Mouse (Mus musculus): ENCODE results near the gene Arl13b. TPM values are rescaled to one million over a fixed set of nuclear protein-coding genes. Genes with fewer than 3 reads are reported as not detected.

Arl13b gene
- 1 to 10 TPM; 7.3 to 7.7 TPM for total RNA-seq (2023)

DNA sequence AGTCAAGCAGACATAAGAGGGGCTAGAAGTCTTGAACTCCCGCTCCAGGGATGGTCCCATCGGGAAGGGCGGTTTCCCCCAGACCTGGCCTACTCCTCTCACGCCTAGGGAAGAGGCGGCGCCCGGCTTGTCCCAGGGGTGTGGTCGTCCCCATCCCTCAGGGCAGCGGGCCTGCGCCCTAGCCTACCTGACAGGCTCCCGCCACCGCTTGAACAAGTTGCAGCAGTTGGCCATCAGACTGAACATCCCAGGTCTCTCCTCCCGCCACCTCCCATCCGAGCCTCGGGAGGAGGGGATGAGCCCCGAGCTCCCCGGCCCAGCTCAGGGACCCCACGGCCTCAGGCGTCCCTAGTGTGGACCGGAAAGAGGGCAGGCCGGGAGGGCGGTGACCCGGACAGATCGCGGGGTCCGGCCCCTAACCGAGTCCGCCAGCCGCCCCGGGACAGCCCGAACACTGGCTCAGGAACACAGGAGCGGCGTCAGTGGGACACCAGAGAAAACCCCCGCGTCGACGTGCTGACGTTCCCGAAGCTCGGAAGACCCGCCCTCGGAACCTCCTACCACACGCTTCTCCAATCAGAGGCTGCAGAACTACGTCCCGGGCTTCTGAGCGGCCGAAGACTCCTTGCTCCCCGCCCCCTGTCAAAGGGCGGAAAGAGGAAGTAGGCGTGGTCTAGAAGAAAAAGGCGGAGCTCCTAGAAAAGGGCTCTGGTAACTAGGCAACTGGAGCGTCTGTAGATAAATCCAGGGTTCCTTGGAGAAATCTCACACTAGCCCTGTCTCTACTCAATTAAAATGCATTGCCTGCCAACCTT, at the start of gene Arl13b:
Arl13b (minus strand) TSS at position 543 of the 815 bp plus-strand sequence.

DNA sequence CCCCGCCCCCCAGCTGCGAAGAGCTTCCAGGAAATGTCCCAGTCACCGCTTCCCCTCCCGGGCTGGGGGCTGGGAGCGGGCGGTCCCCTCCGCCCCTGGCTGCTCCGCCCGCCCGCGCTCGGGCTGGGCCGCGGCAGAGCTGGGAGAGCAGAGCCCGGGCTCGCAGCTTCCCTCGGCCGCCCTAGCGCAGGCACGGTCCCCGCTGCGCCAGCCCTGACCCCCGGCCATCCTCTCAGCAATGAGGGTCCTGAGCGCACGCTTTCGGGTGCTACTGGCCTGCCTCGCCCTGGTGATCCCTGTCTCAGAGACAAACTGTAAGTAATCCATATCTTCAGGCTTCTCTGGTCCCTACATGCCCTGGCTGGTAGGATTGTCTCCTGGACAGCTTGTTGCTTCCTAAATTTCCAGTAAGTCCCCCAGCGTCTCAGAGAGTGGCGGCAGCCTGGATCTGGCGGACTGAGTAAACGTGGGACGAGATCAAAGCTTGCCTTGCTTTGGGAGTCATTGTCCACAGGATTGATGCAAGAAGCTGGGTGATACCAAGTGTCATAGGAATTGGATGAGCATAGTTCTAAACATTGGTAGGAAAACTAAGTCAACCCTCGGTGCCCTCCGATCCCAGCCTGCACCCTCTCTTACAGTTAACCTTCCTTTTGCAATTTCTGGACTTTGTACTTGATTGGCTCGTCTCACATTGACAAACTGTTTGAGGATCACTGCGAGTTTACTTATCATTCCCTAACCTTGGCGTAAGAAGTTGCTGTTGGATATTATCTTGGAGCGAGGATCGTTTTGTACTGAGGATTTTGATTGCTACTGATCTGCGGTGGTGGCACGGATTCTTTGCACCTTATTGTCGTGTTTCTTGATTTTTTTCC, 7.6 kb upstream of the Arl13b start, which contains the start of gene Pros1:
Pros1 (plus strand) TSS at position 117 of the 878 bp plus-strand sequence.

DNA sequence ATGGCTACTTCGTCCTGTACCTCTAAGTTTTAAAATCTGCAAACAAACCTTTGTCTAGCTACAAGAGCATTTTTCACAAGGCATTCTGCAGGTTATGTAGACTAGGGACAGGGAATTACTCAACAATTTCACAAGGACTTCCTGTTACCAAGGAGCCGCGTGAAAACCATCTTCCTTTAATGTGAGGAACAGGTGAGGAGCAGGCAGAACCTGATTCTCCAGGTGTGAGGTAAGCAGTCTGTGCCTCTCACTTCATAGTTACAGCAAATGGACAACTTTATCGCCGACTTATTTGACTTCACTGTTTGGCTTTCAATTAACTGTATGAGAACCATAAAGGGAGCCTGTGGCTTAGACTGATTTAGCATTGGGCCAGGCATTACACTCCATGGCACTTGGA, 32.3 kb downstream of the Arl13b start, which contains the start of gene Stx19:
Stx19 (plus strand) TSS at position 186 of the 400 bp plus-strand sequence.

DNA sequence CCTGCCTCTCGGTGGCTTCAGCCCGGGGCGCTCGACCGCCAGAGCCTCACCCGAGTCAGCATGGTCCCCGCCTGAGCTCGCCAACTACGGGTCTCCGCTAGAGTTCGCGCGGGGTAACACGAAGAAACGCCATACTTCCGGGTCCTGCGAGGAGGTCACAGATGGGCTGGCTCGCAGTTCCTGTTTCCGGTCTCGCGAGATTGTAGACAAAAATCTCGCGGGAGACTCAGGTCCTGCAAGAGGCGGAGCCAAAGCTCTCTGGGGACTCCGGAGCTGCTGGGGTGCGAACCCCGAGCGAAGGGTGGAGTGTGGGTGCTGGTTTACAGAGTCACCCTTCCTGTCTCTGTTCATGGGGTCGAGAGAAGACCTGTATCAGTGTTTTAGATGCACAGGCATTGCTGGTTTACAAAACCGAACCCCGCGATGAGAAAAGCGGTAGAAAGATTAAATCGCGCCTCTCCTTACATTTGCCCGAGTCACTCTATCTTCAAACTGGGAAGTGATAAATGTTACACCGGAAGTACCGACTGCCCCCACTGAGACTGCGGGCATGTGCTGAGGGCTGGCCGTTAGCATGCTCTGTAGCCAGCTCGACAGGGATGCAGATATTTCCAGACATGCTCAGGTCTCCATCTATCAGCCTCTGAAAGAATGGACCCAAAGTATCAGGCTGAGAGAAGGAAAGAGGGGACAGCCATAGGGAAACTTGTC, 60.1 kb downstream of the Arl13b start, which contains the start of gene Nsun3:
Nsun3 (minus strand) TSS at position 198 of the 711 bp plus-strand sequence.

Other genes starting within 250 kb of the Arl13b start
- gene Nsun3, start 60.2 kb downstream of the Arl13b start, total RNA-seq (2023) = 10 to 100 TPM; 10.7 to 17.4 TPM
- gene Stx19, start 32.4 kb downstream of the Arl13b start, total RNA-seq (2023) = under 1 TPM; 0.16 to 0.42 TPM
- gene Pros1, start 7.3 kb upstream of the Arl13b start, total RNA-seq (2023) = 1 to 10 TPM; 2.1 to 3.8 TPM

Measured in neutrophil, adult 59 days (primary cell).